10 mouse cellular contexts compared by ENCODE assay signal in the genomic region with DNA sequence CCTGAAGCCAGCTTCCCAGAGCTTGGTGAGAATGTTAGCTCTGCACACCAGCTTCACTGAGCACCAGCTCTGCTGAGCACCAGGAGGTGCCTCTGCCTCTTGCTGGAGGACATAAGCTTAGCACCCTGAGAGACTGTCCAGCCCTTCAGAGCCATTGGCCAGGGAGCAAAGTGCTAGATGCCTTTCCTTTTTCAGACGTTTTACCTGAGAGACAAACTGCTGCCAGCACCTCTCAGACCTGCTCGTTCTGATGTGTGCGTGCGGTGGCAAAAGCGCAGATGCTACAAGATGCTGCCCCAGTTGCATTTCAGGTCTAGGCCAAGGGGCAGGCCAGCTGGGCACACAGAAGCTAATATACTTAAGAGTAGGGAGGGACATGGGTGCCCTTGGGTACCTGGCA. TPM values are rescaled to one million over a fixed set of nuclear protein-coding genes. Genes with fewer than 3 reads are reported as not detected.
DNase-seq lines count a peak whose midpoint lies in the region; ATAC-seq and TF ChIP-seq lines count a peak whose summit lies in the region.
"Had no signal": no experiment of that assay in that cellular context is flagged by ENCODE, and none has a peak within 500 bp of the region (broad histone marks: within the 10 kb centered on the region; RNA-seq: fewer than 3 reads in every experiment).

No protein-coding gene starts in this region.

- WGBS in heart, embryonic 11.5 days (ENCODE audit: insufficient replicate concordance) = 76% methylated on average over 5 of the region's 5 CpGs
- 79% methylated on average over 5 of the region's 5 CpGs for WGBS in limb, embryonic 13.5 days
- 87% methylated on average over 5 of the region's 5 CpGs for WGBS in limb, embryonic 10.5 days
- 74% methylated on average over 5 of the region's 5 CpGs for WGBS in forebrain, embryonic 16.5 days
- 73% methylated on average over 5 of the region's 5 CpGs for WGBS in midbrain, postnatal 0 days

- H3K9me3 ChIP-seq in heart, embryonic 11.5 days (replicated peaks; ENCODE audit: control insufficient read depth, low read length) = no peaks in the 10 kb centered on the region
- no peaks in the 10 kb centered on the region for H3K9me3 ChIP-seq in limb, embryonic 13.5 days
- H3K9me3 ChIP-seq in limb, embryonic 10.5 days (replicated peaks) = no peaks in the 10 kb centered on the region
- no peaks in the 10 kb centered on the region for H3K9me3 ChIP-seq in forebrain, embryonic 16.5 days (ENCODE audit: control insufficient read depth, low read length)
- H3K9me3 ChIP-seq in midbrain, postnatal 0 days (ENCODE audit: low read length) = no peaks in the 10 kb centered on the region

- DNase-seq in heart, postnatal 10 days = no peak
- DNase-seq in limb, embryonic 10.5 days (ENCODE audit: low spot score) = no peak
- no peak for DNase-seq in midbrain, postnatal 0 days (ENCODE audit: low spot score)
- DNase-seq in spleen, postnatal 4 days (ENCODE audit: low spot score in 2 of 2) = no peak
- DNase-seq in spleen, postnatal 36 days (ENCODE audit: low spot score in 2 of 2) = no peak
- DNase-seq: lung, postnatal 36 days had no signal

- H3K27me3 ChIP-seq in heart, embryonic 11.5 days (ENCODE audit: control insufficient read depth, insufficient read depth, low read length) = no peaks in the 10 kb centered on the region
- H3K27me3 ChIP-seq in limb, embryonic 13.5 days = no peaks in the 10 kb centered on the region
- H3K27me3 ChIP-seq in limb, embryonic 10.5 days (ENCODE audit: low read depth, poor library complexity, severe bottlenecking) = no peaks in the 10 kb centered on the region
- no peaks in the 10 kb centered on the region for H3K27me3 ChIP-seq in forebrain, embryonic 16.5 days (replicated peaks; ENCODE audit: control insufficient read depth, insufficient read depth, low read length)
- H3K27me3 ChIP-seq in midbrain, postnatal 0 days (ENCODE audit: insufficient read depth, low read length) = no peaks in the 10 kb centered on the region
- H3K27me3 ChIP-seq: CH12.LX had no signal

- H3K9ac ChIP-seq in heart, embryonic 11.5 days (ENCODE audit: low read depth, low read length) = no peak overlapping the region
- H3K9ac ChIP-seq in limb, embryonic 13.5 days = no peak overlapping the region
- 0 out of 2 replicates have a peak overlapping the region, but pooled peaks have one; percentile 18 for H3K9ac ChIP-seq in forebrain, embryonic 16.5 days (replicated peaks; ENCODE audit: low read depth, low read length)
- H3K9ac ChIP-seq in midbrain, postnatal 0 days (replicated peaks; ENCODE audit: low read length, poor library complexity, severe bottlenecking) = 0 out of 2 replicates have a peak overlapping the region, but pooled peaks have one; percentile 24

- ATAC-seq in heart, embryonic 11.5 days (replicated peaks; ENCODE audit: insufficient number of reproducible peaks, low FRiP score, low TSS enrichment) = no peak
- no peak for ATAC-seq in limb, embryonic 13.5 days (ENCODE audit: low FRiP score, low read depth)
- no peak for ATAC-seq in forebrain, embryonic 16.5 days
- no peak for ATAC-seq in midbrain, postnatal 0 days (ENCODE audit: low FRiP score)

- intact Hi-C loops in heart, postnatal 10 days (cut with DNase I) = no loop called here

- H3K4me3 ChIP-seq in heart, embryonic 11.5 days (ENCODE audit: low read depth, low read length) = no peak overlapping the region
- H3K4me3 ChIP-seq in limb, embryonic 13.5 days = no peak overlapping the region
- no peak overlapping the region for H3K4me3 ChIP-seq in limb, embryonic 10.5 days
- H3K4me3 ChIP-seq in forebrain, embryonic 16.5 days (replicated peaks; ENCODE audit: low read length) = no peak overlapping the region
- H3K4me3 ChIP-seq in midbrain, postnatal 0 days (ENCODE audit: low read depth, low read length) = no peak overlapping the region

- peak overlapping the region; percentile 70 for H3K27ac ChIP-seq in heart, embryonic 11.5 days (ENCODE audit: low read depth, low read length)
- peak overlapping the region; percentile 61; the same call in 1 of the 2 replicates for H3K27ac ChIP-seq in limb, embryonic 13.5 days
- no peak overlapping the region for H3K27ac ChIP-seq in limb, embryonic 10.5 days
- peak overlapping the region; percentile 76 for H3K27ac ChIP-seq in forebrain, embryonic 16.5 days (ENCODE audit: low read length)
- H3K27ac ChIP-seq in midbrain, postnatal 0 days (ENCODE audit: low read depth, low read length) = peak overlapping the region; percentile 74

- H3K36me3 ChIP-seq in heart, embryonic 11.5 days (ENCODE audit: control insufficient read depth, insufficient read depth, low read length) = peaks cover 11% of the 10 kb centered on the region
- H3K36me3 ChIP-seq in limb, embryonic 13.5 days = peaks cover 64% of the 10 kb centered on the region
- H3K36me3 ChIP-seq in limb, embryonic 10.5 days = peaks cover 74% of the 10 kb centered on the region
- H3K36me3 ChIP-seq in forebrain, embryonic 16.5 days (ENCODE audit: control insufficient read depth, insufficient read depth) = peaks cover 17% of the 10 kb centered on the region; the same call in 1 of the 2 replicates
- peaks cover 46% of the 10 kb centered on the region for H3K36me3 ChIP-seq in midbrain, postnatal 0 days (ENCODE audit: insufficient read depth, low read length)

- peaks cover 18% of the 10 kb centered on the region for H3K4me1 ChIP-seq in heart, embryonic 11.5 days (ENCODE audit: control insufficient read depth, insufficient read depth, low read length)
- H3K4me1 ChIP-seq in limb, embryonic 13.5 days = peaks cover 17% of the 10 kb centered on the region
- H3K4me1 ChIP-seq in limb, embryonic 10.5 days = peaks cover 11% of the 10 kb centered on the region
- H3K4me1 ChIP-seq in forebrain, embryonic 16.5 days (replicated peaks; ENCODE audit: control insufficient read depth, insufficient read depth, low read length) = peaks cover 16% of the 10 kb centered on the region
- H3K4me1 ChIP-seq in midbrain, postnatal 0 days (ENCODE audit: insufficient read depth, low read length) = peaks cover 2% of the 10 kb centered on the region; the same call in 1 of the 2 replicates

- no peak for TF ChIP-seq CTCF in midbrain, postnatal 0 days (IDR thresholded peaks at IDR 0.05)

- H3K4me2 ChIP-seq in heart, embryonic 11.5 days = no peak overlapping the region
- no peak overlapping the region for H3K4me2 ChIP-seq in limb, embryonic 13.5 days (replicated peaks)
- H3K4me2 ChIP-seq in forebrain, embryonic 16.5 days (ENCODE audit: low read length) = no peak overlapping the region
- no peak overlapping the region for H3K4me2 ChIP-seq in midbrain, postnatal 0 days (ENCODE audit: low read depth, low read length, poor library complexity, severe bottlenecking)

RNA-seq across cellular contexts. Expression of a gene that starts 16.8 kb away (rescaled TPM):
- polyA plus RNA-seq in heart, embryonic 11.5 days (2014; fragmentation: Nextera tagmentation; extraction: Ambion mirVana) = 58.9 and 68.6 TPM in 2 replicates
- total RNA-seq in heart, postnatal 10 days (2021) = 10 to 100 TPM; 41.9 to 47.1 TPM
- polyA plus RNA-seq in limb, embryonic 13.5 days (2015; fragmentation: Nextera tagmentation; extraction: Ambion mirVana) = 90.8 and 93.6 TPM in 2 replicates
- polyA plus RNA-seq in limb, embryonic 10.5 days (2016; fragmentation: Nextera tagmentation; extraction: Ambion mirVana) = 130 and 131 TPM in 2 replicates
- 133 and 140 TPM in 2 replicates for polyA plus RNA-seq in forebrain, embryonic 16.5 days (2015; fragmentation: Nextera tagmentation; extraction: Ambion mirVana)
- 78.2 and 83.4 TPM in 2 replicates for total RNA-seq in midbrain, postnatal 0 days (2014; rRNA removed)
- 84.2 and 84.9 TPM in 2 replicates for polyA plus RNA-seq in midbrain, postnatal 0 days (2015; fragmentation: Nextera tagmentation; extraction: Ambion mirVana)

RNA-seq across cellular contexts. Expression of a gene that starts 17.1 kb away (rescaled TPM):
- polyA plus RNA-seq in heart, embryonic 11.5 days (2014; fragmentation: Nextera tagmentation; extraction: Ambion mirVana) = 12.3 and 13.8 TPM in 2 replicates
- 10 to 100 TPM; 24.0 to 24.9 TPM for total RNA-seq in heart, postnatal 10 days (2021)
- 13.4 and 14.5 TPM in 2 replicates for polyA plus RNA-seq in limb, embryonic 13.5 days (2015; fragmentation: Nextera tagmentation; extraction: Ambion mirVana)
- 19.5 and 21.5 TPM in 2 replicates for polyA plus RNA-seq in limb, embryonic 10.5 days (2016; fragmentation: Nextera tagmentation; extraction: Ambion mirVana)
- 34.8 and 37.6 TPM in 2 replicates for polyA plus RNA-seq in forebrain, embryonic 16.5 days (2015; fragmentation: Nextera tagmentation; extraction: Ambion mirVana)
- 39.2 and 41.5 TPM in 2 replicates for total RNA-seq in midbrain, postnatal 0 days (2014; rRNA removed)
- 27.6 and 29.9 TPM in 2 replicates for polyA plus RNA-seq in midbrain, postnatal 0 days (2015; fragmentation: Nextera tagmentation; extraction: Ambion mirVana)

RNA-seq across cellular contexts. Expression of a gene that starts 54.1 kb away (rescaled TPM):
- polyA plus RNA-seq in heart, embryonic 11.5 days (2014; fragmentation: Nextera tagmentation; extraction: Ambion mirVana) = 19.9 and 21.6 TPM in 2 replicates
- 10 to 100 TPM; 23.6 to 29.3 TPM for total RNA-seq in heart, postnatal 10 days (2021)
- polyA plus RNA-seq in limb, embryonic 13.5 days (2015; fragmentation: Nextera tagmentation; extraction: Ambion mirVana) = 23.2 and 23.8 TPM in 2 replicates
- 28.2 and 32.0 TPM in 2 replicates for polyA plus RNA-seq in limb, embryonic 10.5 days (2016; fragmentation: Nextera tagmentation; extraction: Ambion mirVana)
- 21.1 and 24.0 TPM in 2 replicates for polyA plus RNA-seq in forebrain, embryonic 16.5 days (2015; fragmentation: Nextera tagmentation; extraction: Ambion mirVana)
- 30.6 and 36.2 TPM in 2 replicates for total RNA-seq in midbrain, postnatal 0 days (2014; rRNA removed)
- 17.9 TPM in 2 replicates for polyA plus RNA-seq in midbrain, postnatal 0 days (2015; fragmentation: Nextera tagmentation; extraction: Ambion mirVana)

Comparison
In these comparisons a context has a peak if more than half of its experiments do, and no peak if none do; other contexts are left out.
1. H3K9ac ChIP-seq: peak in forebrain, embryonic 16.5 days (single experiment) and midbrain, postnatal 0 days (single experiment); none in heart, embryonic 11.5 days (single experiment) and limb, embryonic 13.5 days (single experiment).